Mouse (Mus musculus) midbrain, embryonic 15.5 days (tissue): Measurements from ENCODE around the gene Ahdc1. TPM values are rescaled to one million over a fixed set of nuclear protein-coding genes. Genes with fewer than 3 reads are reported as not detected.
"Not testable (repeated sequence)": the region's sequence is repeated elsewhere in the genome, so short reads cannot be mapped to it uniquely, and the experiment has no call there.

Experiments used
- ATAC-seq: fragments of 200-750 bp; cut with Nextera tagmentation; replicated peaks from 2 replicates; pipeline ENCODE4 v1.8.0; 2017; ENCODE audit warnings: moderate TSS enrichment
- H3K27ac ChIP-seq: fragments of 300-500 bp; sonication (generic); 2 replicates; pipeline ENCODE4 v1.5.1; 2015; ENCODE audit warnings: mild to moderate bottlenecking, inconsistent platforms
- H3K27me3 ChIP-seq: fragments of 300-500 bp; sonication (generic); replicated peaks from 2 replicates; pipeline ENCODE4 v1.6.1; 2015; ENCODE audit warnings: inconsistent platforms
- H3K36me3 ChIP-seq: fragments of 300-500 bp; sonication (generic); replicated peaks from 2 replicates; pipeline ENCODE4 v1.6.1; 2015; ENCODE audit warnings: inconsistent platforms
- H3K4me1 ChIP-seq: fragments of 300-500 bp; sonication (generic); 2 replicates; pipeline ENCODE4 v1.6.1; 2015; ENCODE audit warnings: inconsistent platforms
- H3K4me2 ChIP-seq: fragments of 300-500 bp; sonication (generic); 2 replicates; pipeline ENCODE4 v1.6.1; 2015; ENCODE audit warnings: inconsistent platforms, mild to moderate bottlenecking, moderate library complexity
- H3K4me3 ChIP-seq: fragments of 300-500 bp; sonication (generic); 2 replicates; pipeline ENCODE4 v1.5.1; 2015; ENCODE audit warnings: mild to moderate bottlenecking, inconsistent platforms
- H3K9ac ChIP-seq: fragments of 300-500 bp; sonication (generic); 2 replicates; pipeline ENCODE4 v1.6.1; 2015; ENCODE audit warnings: mild to moderate bottlenecking, inconsistent platforms
- H3K9me3 ChIP-seq: fragments of 300-500 bp; sonication (generic); 2 replicates; pipeline ENCODE4 v1.6.1; 2016; ENCODE audit warnings: inconsistent platforms
- WGBS: fragments of 180-500 bp; shearing (Covaris S2); methylation state at CpG from one replicate; pipeline ENCODE4 v1.1.7; 2015; ENCODE audit warnings: mixed read lengths; 5-methylcytosine and 5-hydroxymethylcytosine counted together
- polyA plus RNA-seq: library from polyadenylated mRNA; unstranded; fragments of >200 nt; fragmentation: Nextera tagmentation; extraction: Ambion mirVana; gene quantifications from 2 replicates; pipeline ENCODE4 v1.2.1, GENCODE M21; 2015

Ahdc1 gene
- polyA plus RNA-seq, 1 experiment from 2014 or later, result 14.4 TPM

DNA sequence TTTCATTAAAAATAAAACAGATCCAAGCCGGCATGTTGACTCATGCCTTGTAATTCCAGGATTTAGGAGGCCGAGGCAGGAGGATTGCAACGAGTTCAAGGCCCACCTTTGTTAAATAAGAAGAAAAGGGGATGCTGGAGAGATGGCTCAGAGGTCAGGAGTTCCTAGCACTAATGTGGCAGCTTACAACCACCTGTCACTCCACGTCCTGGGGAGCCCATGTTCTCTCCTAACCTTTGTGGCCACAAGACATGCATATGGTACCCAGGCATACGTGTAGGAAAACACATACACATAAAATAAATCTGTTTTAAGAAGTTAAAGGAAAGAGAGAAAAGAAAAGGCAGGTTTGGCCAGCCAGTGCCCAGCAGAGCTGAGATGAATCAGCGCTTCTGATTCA lies 82.0 kb downstream of the Ahdc1 start:
- Histone ChIP-seq H3K4me1 (peaks cover 59% of the 10 kb centered on the region), H3K4me2 (no peak overlapping the region), H3K9ac (no peak overlapping the region), H3K27me3 (no peaks in the 10 kb centered on the region), H3K27ac (peak overlapping the region; percentile 64; the same call in 1 of the 2 replicates), H3K4me3 (no peak overlapping the region), H3K36me3 (no peaks in the 10 kb centered on the region), H3K9me3 (no peaks in the 10 kb centered on the region)
- WGBS, result 51% methylated on average over 6 of the region's 6 CpGs
- ATAC-seq, result no peak

- 14% methylated on average over 6 of the region's 6 CpGs for WGBS
- no peaks in the 10 kb centered on the region for H3K36me3 ChIP-seq
- peak overlapping the region; percentile 64 for H3K27ac ChIP-seq
- H3K4me3 ChIP-seq, result no peak overlapping the region
- ATAC-seq, result no peak
- no peak overlapping the region for H3K4me2 ChIP-seq
- no peaks in the 10 kb centered on the region for H3K27me3 ChIP-seq
- H3K9ac ChIP-seq, result 0 out of 2 replicates have a peak overlapping the region, but pooled peaks have one; percentile 0
- H3K4me1 ChIP-seq, result peaks cover 58% of the 10 kb centered on the region
- no peaks in the 10 kb centered on the region for H3K9me3 ChIP-seq
Observed at GRCm38 (mm10) chr4:133093481-133094033, 82.5 kb downstream of the Ahdc1 start.

DNA sequence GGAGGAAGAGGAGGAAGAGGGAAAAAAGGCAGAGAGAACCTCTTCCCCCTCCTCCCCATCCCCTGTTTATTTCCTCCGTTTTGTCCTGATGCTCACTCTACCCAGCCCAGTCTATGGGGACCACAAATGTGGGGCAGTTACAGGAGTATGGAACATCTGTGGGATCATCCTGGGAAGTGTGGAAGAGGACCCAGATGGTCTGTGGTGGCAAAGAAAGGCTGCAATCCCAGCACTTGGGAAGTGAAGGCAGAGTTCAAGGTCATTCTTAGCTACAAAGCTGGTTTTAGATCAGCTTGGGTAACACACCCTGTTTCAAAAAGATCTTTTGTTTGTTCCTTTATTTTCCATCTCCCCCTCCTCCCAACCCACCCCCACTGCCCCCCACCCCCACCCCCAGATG lies 83.2 kb downstream of the Ahdc1 start:
- WGBS, result 33% methylated on average over 1 of the region's 1 CpGs
- Histone ChIP-seq H3K4me3 (no peak overlapping the region), H3K36me3 (no peaks in the 10 kb centered on the region), H3K9ac (no peak overlapping the region), H3K27me3 (no peaks in the 10 kb centered on the region), H3K4me1 (peaks cover 58% of the 10 kb centered on the region), H3K27ac (peak overlapping the region; percentile 90; the same call in 1 of the 2 replicates), H3K4me2 (no peak overlapping the region), H3K9me3 (no peaks in the 10 kb centered on the region)
- ATAC-seq, result no peak

GRCm38 (mm10) chr4:133094936-133095733 lies 84.1 kb downstream of the Ahdc1 start:
- H3K36me3 ChIP-seq, result no peaks in the 10 kb centered on the region

DNA sequence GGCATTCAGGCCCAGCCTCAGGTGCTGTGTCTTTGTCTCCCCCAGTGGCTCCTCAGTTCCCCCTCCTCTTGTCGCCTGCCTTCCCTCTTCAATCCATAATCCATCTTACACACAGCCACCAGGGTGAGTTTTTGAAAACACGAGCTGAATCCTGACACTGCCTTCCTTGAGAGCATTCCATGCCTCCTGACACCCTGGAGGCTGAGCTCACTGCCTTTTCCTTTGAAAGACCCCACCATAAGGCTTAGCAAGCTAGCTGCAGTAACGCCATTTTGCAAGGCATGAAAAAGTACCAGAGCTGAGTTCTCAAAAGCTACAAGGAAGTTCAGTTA lies 84.6 kb downstream of the Ahdc1 start:
- H3K27ac ChIP-seq, result peak overlapping the region; percentile 90
- 0 out of 2 replicates have a peak overlapping the region, but pooled peaks have one; percentile 3 for H3K4me3 ChIP-seq
- not testable (repeated sequence) for H3K36me3 ChIP-seq, H3K9ac ChIP-seq, H3K27me3 ChIP-seq, ATAC-seq, H3K9me3 ChIP-seq
- WGBS, result 2% methylated on average over 3 of the region's 3 CpGs
- H3K4me2 ChIP-seq, result peak overlapping the region; percentile 32
- H3K4me1 ChIP-seq, result peaks cover 46% of the 10 kb centered on the region

More at GRCm38 (mm10) chr4:133094936-133095733, 84.1 kb downstream of the Ahdc1 start:
- H3K4me2 ChIP-seq, result peak overlapping the region; percentile 32
- ATAC-seq, result peak; percentile 79
- no peak overlapping the region; the same call in 1 of the 2 replicates for H3K9ac ChIP-seq
- H3K4me3 ChIP-seq, result 0 out of 2 replicates have a peak overlapping the region, but pooled peaks have one; percentile 3
- peak overlapping the region; percentile 90 for H3K27ac ChIP-seq
- H3K9me3 ChIP-seq, result no peaks in the 10 kb centered on the region
- H3K27me3 ChIP-seq, result no peaks in the 10 kb centered on the region
- 26% methylated on average over 16 of the region's 16 CpGs for WGBS
- H3K4me1 ChIP-seq, result peaks cover 52% of the 10 kb centered on the region

DNA sequence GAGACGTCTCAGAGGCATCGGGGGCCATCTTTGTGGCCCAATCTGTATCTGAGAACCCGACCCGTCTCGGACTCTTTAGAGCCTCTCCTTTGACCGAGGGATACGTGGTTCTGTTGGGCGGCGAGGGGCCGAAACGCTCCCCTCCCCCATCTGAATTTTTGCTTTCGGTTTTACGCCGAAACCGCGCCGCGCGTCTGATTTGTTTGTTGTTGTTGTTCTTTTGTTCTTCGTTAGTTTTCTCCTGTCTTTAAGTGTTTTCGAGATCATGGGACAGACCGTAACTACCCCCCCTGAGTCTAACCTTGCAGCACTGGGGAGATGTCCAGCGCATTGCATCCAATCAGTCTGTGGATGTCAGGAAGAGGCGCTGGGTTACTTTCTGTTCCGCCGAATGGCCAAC lies 85.6 kb downstream of the Ahdc1 start:
- Histone ChIP-seq H3K4me2 (peak overlapping the region; percentile 40), H3K4me1 (peaks cover 38% of the 10 kb centered on the region), H3K4me3 (peak overlapping the region; percentile 28; the same call in 1 of the 2 replicates)
- H3K9me3 ChIP-seq, H3K36me3 ChIP-seq, ATAC-seq, H3K27ac ChIP-seq, H3K27me3 ChIP-seq, H3K9ac ChIP-seq: not testable (repeated sequence)
- 0% methylated on average over 16 of the region's 26 CpGs for WGBS

DNA sequence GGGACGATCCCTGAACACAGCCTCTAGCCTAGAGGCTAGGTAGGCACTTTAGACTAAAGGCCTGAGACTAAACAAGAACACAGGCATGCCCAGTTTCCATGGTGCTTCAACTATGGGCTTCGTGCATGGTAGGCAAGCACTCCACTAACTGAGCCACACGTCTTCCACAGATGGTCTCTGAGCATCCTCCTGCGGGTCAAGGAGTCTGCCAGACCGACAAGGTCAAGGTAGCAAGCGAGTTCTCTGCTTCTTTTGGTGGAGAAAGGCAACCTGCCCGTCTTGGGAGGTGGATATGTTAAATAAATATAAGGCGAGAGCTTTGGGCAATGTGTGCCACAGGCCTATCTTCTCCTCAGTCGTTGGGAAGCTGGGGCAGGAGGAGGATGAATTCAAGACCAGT lies 90.7 kb downstream of the Ahdc1 start:
- peaks cover 16% of the 10 kb centered on the region; the same call in 1 of the 2 replicates for H3K4me1 ChIP-seq
- H3K27me3 ChIP-seq, result no peaks in the 10 kb centered on the region
- H3K9ac ChIP-seq, result no peak overlapping the region
- H3K36me3 ChIP-seq, result no peaks in the 10 kb centered on the region
- H3K9me3 ChIP-seq, result no peaks in the 10 kb centered on the region
- WGBS, result 85% methylated on average over 9 of the region's 9 CpGs
- no peak overlapping the region for H3K4me3 ChIP-seq
- H3K4me2 ChIP-seq, result 0 out of 2 replicates have a peak overlapping the region, but pooled peaks have one; percentile 7
- no peak overlapping the region for H3K27ac ChIP-seq
- ATAC-seq, result no peak

- no peak overlapping the region for H3K27ac ChIP-seq
- no peaks in the 10 kb centered on the region for H3K36me3 ChIP-seq
- H3K4me3 ChIP-seq, result no peak overlapping the region
- peaks cover 18% of the 10 kb centered on the region; the same call in 1 of the 2 replicates for H3K4me1 ChIP-seq
- H3K9ac ChIP-seq, result no peak overlapping the region
- H3K9me3 ChIP-seq, result no peaks in the 10 kb centered on the region
- peak overlapping the region; percentile 17; the same call in 1 of the 2 replicates for H3K4me2 ChIP-seq
- no peaks in the 10 kb centered on the region for H3K27me3 ChIP-seq
- WGBS, result 39% methylated on average over 12 of the region's 16 CpGs
- ATAC-seq, result no peak
Observed at GRCm38 (mm10) chr4:133103525-133104193, 92.6 kb downstream of the Ahdc1 start.

- 38% methylated on average over 10 of the region's 10 CpGs for WGBS
- no peak overlapping the region for H3K4me3 ChIP-seq
- H3K27ac ChIP-seq, result no peak overlapping the region
- H3K9me3 ChIP-seq, result no peaks in the 10 kb centered on the region
- no peaks in the 10 kb centered on the region for H3K36me3 ChIP-seq
- no peaks in the 10 kb centered on the region for H3K27me3 ChIP-seq
- no peak for ATAC-seq
- 0 out of 2 replicates have a peak overlapping the region, but pooled peaks have one; percentile 2 for H3K4me2 ChIP-seq
- peaks cover 18% of the 10 kb centered on the region; the same call in 1 of the 2 replicates for H3K4me1 ChIP-seq
- no peak overlapping the region for H3K9ac ChIP-seq
Observed at GRCm38 (mm10) chr4:133104194-133104569, 93.1 kb downstream of the Ahdc1 start.

DNA sequence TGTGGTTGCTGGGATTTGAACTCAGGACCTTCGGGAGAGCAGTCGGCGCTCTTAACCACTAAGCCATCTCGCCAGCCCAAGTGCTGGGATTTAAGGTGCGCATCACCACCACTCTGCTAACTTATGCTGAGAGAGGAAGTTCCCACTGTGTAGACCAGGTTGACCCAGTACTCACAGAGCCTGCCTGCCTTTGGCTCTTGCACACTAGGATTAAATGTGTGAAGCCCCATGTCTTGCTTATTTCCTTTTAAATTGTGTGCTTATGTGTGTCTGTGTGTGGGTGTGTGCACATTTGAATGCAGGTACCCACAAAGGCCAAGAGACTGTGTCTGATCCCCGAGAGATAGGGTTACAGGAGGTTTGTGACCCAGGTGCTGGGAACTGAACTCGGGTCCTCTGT lies 95.6 kb downstream of the Ahdc1 start:
- no peaks in the 10 kb centered on the region for H3K9me3 ChIP-seq
- no peaks in the 10 kb centered on the region for H3K36me3 ChIP-seq
- no peak overlapping the region for H3K9ac ChIP-seq
- WGBS, result 95% methylated on average over 7 of the region's 7 CpGs
- no peak overlapping the region for H3K27ac ChIP-seq
- ATAC-seq, result no peak
- no peaks in the 10 kb centered on the region for H3K27me3 ChIP-seq
- H3K4me3 ChIP-seq, result no peak overlapping the region
- no peak overlapping the region for H3K4me2 ChIP-seq
- H3K4me1 ChIP-seq, result peaks cover 17% of the 10 kb centered on the region; the same call in 1 of the 2 replicates

- Histone ChIP-seq H3K27me3 (no peaks in the 10 kb centered on the region), H3K27ac (no peak overlapping the region), H3K4me2 (no peak overlapping the region), H3K9ac (no peak overlapping the region), H3K4me3 (no peak overlapping the region), H3K36me3 (no peaks in the 10 kb centered on the region), H3K4me1 (peaks cover 10% of the 10 kb centered on the region; the same call in 1 of the 2 replicates), H3K9me3 (no peaks in the 10 kb centered on the region)
- 58% methylated on average over 13 of the region's 13 CpGs for WGBS
- ATAC-seq, result no peak
Observed at GRCm38 (mm10) chr4:133107788-133108281, 96.8 kb downstream of the Ahdc1 start.
